Mouse (Mus musculus) brain, adult 2 months (tissue): Measurements from ENCODE around the gene Mpp4.

Source experiments
- DNase-seq: peaks from one replicate; pipeline ENCODE4 v3.0.0; 2011; ENCODE audit warnings: low read depth, low spot score

The Mpp4 gene

DNA sequence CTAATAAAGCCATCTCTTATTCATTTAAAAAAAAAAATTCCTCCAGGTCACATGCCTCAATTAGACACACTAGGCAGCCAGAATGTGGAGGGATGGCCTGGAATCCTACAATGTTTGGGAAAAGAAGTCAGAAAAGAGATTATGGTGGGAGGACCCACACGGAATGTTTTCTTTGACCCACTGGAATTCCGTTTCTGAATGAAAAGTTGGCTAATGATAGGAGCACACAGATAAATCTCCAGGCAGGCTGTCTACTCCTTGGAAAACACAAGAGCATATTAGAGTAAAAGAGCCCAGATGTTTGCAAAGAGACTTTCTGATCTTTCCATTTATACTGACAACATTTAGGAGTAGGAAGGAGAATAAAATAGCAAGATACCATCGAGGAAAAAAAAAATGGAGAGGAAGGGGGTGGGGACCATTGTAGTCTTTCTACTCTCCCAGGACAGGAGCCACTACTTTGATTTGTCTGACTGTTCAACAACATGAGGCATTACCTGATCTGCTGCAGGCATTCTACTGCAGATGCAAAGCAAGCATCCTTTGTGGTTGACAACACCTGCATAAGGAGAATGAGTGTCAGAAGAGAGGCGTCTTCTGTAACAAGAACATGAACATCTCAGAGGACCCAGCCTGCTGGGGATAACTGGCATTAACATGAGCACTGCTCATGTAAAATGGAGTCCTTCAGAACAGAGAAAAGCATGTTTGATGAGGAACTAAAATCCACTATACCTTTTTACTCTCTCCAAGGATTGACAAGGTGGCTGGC is 4.7 kb upstream of the Mpp4 start:
- no peak for DNase-seq

DNA sequence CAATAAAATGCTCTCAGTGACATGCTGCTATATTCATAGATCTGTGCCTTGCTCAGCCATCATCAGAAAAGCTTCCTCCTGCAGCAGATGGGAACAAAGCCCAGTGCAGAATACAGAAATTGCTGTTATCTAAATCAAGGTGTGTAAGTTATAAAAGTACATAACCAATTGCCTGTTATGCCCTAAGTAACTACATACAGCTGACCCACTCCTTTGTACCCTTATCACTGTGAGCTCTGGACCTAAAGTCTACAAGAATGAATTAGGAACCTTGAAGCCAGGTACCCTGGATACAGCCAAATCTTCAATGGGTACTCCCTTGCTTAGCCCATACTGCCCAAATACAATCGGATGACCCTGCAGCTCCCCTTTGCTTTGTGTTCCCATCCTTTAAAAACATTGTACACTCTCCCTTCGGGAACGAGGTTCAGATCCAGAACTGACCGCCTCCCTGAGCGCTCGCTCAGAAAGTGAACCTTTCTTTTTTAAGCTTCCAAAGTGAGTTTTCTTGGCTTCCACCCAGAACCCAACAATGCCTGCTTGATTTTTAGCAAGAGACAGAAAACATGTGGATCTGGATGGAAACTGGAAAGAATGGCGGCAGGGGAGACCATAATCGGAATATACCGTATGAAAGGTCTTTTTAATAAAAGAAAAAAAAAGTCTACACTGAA is 3.2 kb upstream of the Mpp4 start:
- no peak for DNase-seq

DNA sequence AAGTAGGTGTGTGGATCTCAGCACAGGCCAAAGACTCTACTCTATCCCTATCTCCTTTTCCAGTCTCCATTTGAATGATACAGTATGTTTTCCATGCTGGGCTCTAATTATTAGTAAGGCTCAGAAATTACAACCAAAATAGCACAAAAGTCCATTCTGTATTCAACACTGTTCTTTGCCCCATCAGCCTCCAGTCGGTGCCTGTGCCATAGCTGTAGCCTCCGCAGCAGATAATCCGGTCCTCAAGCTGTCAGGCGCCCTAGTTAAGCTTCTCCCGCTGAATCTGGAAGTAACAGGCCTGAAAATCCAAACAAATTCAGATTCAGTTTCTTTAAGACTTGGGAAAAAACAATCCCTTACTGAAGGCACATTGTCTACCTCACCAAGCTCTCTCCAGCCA is 729 bp upstream of the Mpp4 start:
- DNase-seq = peak; percentile 52

DNA sequence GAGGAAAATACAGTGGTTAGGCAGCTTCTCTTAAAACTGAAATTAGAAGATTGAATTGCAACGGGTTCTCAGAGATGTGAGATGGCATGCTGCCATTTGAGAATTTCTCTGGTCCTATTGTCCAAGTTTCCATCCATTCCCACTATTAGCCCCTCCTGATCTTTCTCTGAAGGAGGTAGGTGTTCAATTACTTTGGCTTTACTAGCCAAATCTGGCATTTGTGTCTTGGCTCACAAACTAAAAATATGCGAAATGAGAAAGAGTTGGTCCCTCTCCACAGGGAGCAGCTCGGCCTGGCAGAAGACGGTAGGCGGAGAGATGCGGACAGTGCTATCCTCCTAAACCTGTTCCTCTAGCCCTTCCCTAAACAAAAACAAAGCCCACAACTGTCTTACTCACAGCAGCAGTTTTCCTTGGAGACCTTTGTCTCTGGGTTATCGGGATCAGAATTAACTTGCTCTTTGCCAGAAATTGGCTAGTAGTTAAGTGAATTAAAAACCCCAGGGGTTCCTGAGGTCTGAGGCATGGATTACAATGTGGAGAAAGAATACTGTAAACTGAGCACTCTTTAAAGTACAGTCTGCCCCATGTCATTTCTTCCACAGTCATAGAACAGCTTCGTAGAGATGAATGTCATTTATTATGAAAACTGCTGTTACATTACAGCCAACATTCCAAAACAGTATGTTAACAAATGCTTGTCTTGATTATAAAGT is 722 bp downstream of the Mpp4 start:
- peak; percentile 55 for DNase-seq

DNA sequence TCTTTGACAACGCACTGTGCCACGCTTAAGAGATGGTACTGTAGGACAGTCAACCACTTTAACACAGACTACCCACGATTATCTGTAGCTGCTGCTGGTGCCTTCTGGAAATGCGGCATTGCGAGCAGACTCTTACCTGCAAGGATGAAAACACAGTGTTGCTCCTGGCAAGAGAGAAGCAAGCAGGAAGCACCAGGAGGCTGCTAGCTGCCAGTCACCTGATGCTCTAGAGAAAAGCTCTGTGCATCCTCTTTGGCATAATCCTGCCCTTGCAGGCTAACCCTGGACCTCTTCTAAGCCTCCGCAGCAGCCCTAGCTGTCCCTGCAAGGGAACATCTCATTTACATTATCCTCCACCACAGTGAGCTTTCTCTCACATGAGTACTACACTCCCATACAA is 1.8 kb downstream of the Mpp4 start:
- DNase-seq = peak; percentile 47

DNA sequence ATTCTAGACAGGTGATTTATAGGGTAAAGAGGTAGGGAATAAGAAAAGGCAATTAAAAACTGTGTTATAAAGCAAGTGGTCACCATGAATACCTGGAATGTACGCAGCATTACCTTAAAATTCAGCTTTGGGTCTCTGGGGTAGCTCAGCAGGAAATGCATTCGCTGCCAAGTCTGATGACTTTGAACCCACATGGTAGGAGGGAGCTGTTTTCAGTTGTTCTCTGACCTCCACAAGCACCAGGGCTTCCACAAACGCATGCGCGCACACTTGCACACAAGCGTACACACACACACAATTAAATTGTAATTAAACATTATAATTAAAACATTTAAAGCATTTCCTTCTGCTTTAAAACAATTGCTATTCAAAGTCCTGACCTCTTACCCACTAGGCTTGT is 2.3 kb downstream of the Mpp4 start:
- DNase-seq = no peak

DNA sequence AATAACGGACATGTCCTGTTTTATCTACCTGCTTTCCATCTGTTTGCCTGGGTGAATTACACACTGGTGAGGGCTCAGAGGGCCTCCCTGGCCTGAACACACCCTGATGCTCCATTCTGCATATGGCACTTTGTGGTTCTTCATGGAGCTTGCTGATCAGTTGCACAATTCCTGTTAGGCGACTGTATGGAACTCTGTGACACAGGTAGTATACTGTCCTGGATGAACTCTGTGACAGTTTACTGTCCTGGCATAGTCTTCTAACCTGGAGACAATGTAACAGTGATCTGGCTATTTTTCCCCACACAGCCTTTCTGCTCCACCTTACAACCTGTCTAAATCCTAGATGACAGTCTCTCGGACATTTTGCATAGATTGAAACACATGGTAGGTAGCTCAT is 4.1 kb downstream of the Mpp4 start:
- DNase-seq = no peak

DNA sequence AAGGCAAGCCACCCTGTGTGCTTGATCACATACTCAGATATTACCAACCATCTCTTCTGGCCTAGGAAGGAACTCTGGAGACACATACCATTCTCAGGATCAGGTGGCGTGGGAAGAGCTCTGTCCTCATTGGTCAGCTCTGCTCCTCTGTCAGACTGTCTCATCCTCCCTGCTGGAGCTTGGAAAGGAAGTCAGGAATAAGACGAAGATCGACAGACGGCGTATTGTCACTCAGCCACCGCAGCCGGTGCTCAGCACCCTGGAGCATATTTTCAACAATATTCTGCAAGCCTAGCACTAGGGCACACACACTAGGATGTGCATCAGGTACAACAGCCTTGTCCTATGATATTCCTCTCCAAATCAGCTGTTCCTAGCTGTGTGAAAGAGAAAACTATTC is 4.7 kb downstream of the Mpp4 start:
- DNase-seq = peak; percentile 45

DNA sequence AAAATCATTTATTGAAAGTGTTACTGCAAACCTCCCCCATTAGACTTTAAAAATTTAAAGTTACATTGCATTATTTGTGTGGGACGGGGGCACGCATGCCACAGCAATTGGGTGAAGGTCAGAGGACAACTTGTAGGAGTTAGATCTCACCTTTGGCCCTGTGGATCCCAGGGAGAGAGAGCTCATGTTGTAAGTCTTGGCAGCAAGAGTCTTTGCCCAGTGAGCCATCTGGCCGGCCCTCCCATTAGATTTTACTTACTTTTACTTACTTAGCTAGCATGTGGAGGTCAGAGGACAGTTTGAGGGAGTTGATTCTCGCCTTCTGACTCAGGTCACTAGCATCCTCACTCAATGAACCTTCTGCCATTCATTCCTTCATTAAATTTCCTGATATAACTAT is 5.3 kb downstream of the Mpp4 start:
- DNase-seq = no peak

DNA sequence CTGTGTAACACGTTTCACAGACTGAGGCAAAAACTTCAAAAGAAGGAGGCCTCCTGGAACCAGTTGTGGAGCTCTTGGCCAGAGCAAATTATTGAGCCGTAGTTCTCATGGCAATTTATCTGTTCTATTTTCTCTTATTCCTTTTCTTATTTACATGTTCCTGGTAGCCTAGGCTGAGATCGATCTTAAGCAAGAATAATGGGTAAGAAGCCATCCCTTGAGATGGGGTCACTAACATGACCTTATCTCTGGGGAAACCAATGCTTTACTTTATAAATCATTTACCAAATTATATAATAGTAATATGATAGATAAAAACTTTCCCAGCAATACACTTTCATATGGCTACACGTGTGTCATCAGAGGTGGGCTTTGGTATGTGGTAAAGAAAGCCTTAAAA is 10.8 kb downstream of the Mpp4 start:
- DNase-seq = no peak

DNA sequence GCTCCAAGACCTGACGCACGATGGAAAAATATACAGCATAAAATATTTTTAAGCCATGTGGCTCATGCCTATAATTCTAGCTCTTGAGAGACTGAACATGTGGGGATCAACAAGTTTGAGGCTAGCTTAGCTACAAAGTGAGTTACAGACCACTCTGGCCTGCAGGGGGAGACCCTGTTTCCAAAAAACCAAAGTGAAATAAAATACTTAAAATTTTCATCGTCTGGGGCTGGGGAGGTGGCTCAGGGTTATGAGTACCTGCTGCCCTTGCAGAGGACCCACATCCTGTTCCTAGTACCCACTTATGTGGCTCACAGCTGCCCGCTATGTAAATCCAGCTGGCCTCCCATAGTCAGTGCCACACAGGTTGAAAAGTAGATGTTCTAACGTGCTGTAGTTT is 12.6 kb downstream of the Mpp4 start:
- DNase-seq = no peak

DNA sequence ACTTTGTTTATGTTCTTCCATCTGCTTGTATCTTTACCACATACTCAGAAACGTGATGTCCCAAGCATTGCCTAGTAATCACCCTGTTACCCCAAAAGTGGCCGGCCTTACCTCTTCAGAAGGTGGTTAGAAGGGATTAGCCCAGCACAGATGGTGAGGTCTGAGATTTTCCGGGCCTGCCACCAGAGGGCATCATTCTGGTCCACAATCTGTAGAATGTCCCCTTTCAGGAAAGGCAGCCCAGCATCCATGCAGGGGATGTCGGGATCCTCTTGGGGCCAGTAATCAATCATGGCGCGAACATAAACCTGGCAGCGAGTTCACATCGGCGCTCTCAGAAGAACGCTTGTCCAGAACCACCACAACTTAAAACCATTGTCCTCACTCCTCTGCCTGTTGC is 18.6 kb downstream of the Mpp4 start:
- peak; percentile 37 for DNase-seq

DNA sequence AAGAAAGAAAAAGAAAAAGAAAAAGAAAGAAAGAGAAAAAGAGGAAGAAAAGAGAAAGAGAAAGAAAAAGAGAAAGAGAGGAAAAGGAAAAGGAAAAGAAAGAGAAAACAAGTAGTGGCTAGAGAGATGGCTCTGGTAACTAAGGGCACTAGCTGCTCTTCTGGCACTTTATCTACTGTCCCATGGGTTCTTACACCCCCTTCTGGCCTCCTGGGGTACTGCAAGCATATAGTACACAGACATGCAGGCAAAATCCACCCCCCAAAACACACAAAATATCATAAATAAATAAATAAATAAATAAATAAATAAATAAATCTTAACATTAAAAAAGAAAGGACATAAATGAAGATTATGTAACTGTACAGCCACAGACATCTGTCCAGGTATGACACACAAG is 20.4 kb downstream of the Mpp4 start:
- DNase-seq = peak; percentile 51

DNA sequence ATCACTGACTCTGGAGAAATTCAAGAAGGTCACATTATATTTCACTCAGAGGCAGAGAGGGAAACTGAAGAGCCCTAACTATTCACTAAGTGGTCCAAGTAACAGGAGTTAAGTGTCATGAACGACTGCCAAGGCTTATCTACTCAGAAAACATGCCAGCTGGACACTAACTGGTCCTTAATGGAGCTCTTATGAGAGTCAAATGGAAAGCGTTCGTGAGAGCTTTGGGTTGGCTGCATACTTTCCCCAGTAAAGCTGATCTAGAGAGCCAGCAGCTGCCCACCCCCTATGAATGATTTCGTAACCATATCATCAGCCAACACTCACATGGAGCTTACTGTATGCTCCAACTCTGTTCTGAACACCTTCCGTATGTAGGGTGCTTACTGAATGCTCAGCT is 28.8 kb downstream of the Mpp4 start:
- DNase-seq = no peak

DNA sequence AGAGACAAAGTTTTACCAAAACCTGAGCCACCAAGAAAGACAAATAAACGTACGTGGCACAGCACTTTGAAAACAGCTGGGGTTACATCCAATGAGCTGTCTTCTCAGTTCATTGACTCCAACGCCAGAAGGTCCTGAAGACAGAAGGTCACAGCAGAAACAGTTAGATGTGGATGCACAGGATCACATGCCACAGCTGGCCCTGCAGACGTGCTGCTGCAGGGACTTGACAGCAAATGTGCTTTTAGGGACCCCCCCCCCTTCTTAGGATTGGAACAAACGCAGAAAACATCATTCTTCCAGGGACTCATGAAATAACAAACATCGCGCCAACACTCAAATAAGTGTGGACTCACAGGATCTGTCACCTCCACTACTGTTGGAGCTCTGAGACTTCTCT is 34.3 kb downstream of the Mpp4 start:
- no peak for DNase-seq

DNA sequence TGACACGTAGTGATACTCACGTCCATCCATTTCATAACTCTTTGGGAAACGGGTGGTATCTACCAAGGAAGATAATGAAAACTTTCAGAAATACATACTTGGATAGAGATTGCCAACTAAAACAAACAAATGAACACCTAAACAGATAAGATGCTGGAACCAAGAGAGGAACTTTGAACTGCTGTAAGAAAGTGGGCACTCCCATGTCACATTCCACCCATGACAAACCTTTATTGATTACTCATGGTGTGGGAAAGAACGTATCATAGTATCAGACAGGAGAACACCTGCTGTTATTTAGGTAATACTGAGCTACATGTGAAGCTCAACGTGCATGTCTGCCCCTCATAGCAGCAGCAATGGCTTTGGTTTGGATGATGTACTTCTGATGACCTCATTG is 37.6 kb downstream of the Mpp4 start:
- DNase-seq = no peak

DNA sequence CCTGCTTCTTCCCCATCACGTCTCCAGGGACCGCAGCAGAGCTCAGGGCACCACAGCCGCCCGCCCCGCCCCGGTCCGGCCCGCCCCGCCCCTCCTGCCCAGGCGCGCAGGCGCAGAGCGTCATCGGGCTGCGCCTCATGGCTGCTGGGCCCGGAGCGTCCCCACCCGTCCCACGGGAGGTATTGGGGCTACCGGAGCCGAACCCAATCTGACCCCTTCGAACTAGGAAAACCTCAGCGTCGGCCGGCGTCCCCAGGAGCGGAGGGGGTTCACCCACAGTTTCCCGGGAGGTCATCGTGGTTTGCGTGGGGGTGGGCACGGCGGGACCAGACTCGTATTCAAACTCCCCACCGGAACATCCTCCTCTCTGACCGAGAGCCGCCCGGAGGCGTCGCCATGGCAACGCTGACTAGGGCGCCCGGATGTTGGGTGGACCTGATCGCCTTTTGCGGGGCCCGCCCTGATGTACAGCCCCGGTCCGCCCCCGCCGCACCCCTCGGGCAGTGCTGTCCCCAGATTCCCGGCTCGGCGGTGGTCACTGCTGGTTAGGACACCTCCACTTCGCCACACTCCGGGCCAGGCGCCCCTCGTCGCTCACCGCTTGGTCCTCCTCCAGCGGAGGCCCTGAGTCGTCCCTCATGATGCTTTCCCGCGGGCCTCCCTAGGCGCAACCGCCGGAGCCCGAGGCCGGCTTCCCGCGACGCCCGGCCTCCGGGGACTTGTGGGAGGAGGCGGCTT is 43.3 kb downstream of the Mpp4 start, which contains the start of gene Tmem237:
TSS of gene Tmem237 (minus strand) at position 689 of the 738 bp plus-strand sequence.
- peak; percentile 96 for DNase-seq

DNA sequence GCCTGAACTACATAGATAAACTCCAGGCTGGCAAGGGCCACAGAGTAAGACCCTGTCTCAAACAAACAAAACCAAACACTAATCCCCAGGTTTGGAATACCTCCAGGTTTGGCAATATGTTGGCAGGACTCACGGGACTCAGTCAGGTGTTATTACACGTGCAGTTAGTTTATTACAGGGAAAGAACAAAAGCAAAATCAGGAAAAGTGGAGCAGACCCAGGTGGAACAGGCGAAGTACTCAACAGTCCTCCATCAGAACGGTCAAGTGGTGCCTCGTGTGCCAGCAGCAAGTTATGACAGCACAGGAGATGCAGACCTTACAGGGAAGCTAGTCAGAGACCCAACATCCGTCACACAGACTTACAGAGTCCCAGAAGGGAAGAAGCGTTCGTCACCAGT is 52.7 kb downstream of the Mpp4 start:
- DNase-seq = no peak

DNA sequence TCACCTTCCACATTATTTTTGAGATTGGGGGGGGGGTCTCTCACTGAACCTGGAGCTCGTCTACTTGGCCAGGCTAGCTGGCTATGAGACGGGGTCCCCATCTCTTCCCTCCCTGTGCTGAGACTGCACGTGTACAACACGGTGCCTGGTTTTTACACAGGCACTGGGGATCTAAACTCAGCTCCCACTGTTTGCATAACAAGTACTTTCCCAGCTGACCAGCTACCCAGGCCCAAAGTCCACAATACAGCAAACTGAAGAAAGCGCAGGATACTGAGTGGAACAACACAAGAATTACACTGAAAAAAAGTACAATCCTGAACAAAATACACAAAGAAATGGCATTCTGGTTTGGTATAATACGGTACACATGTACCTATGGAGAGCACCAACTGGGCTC is 61.1 kb downstream of the Mpp4 start:
- DNase-seq = no peak

DNA sequence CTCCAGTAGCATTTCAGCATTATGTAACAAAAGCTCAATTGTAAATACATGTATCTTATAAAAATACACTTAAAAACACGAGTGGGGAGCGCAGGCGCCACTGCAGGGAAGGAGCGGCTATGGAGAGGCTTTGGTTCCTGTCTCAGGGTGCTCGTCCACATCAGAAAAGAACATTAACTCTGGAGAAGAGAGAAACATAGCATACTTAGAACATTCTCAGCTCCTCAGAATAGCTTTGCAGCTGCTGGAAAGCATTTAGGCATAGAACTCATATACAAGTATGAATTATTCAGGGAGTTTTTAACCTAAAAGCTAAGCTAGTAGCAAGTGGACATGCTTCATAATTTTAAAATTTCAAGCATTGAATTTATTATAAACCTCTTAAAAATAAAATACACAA is 62.2 kb downstream of the Mpp4 start:
- peak; percentile 21 for DNase-seq

DNA sequence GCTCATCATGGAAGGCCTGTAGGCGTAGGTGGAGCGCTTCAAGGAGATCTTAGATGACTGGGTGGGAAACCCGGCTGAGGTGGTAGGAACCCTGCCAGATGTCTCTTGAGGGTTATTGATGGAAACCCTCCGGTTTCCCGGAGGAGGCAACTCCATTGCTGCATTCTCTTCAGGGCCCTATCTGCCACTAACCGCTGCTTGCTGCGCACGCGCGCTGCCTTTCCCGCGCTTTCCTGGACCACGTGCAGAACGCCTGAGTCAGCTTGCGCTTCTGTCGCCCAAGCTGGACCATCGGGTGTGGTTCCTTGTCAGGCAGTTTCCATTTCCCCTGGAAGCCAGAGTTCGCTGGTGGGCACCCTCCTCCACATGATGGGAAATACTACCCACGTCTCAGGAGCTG is 68.5 kb downstream of the Mpp4 start, which contains the start of gene C2cd6:
TSS of gene C2cd6 (minus strand) at position 196 of the 400 bp plus-strand sequence.
- DNase-seq = no peak
